Mouse (Mus musculus) kidney, embryonic 14.5 days (tissue): ENCODE results near the gene Zdhhc5. TPM values are rescaled to one million over a fixed set of nuclear protein-coding genes. Genes with fewer than 3 reads are reported as not detected.

Experiments
- ATAC-seq: fragments of 200-750 bp; cut with Nextera tagmentation; 2 replicates; pipeline ENCODE4 v1.8.0; 2017; ENCODE audit warnings: moderate number of reproducible peaks, mild to moderate bottlenecking, moderate TSS enrichment, moderate library complexity; ENCODE audit not compliant: low FRiP score, low TSS enrichment
- H3K27ac ChIP-seq: fragments of 300-500 bp; sonication (generic); 2 replicates; pipeline ENCODE4 v1.5.1; 2014; ENCODE audit warnings: low read depth, mild to moderate bottlenecking, low read length, moderate library complexity, mixed read lengths
- H3K27me3 ChIP-seq: fragments of 300-500 bp; sonication (generic); 2 replicates; pipeline ENCODE4 v1.6.1; 2014; ENCODE audit warnings: mild to moderate bottlenecking, low read length; ENCODE audit not compliant: control insufficient read depth, insufficient read depth
- H3K36me3 ChIP-seq: fragments of 300-500 bp; sonication (generic); 2 replicates; pipeline ENCODE4 v1.6.1; 2014; ENCODE audit warnings: low read length, mixed read lengths; ENCODE audit not compliant: control insufficient read depth, insufficient read depth
- H3K4me1 ChIP-seq: fragments of 300-500 bp; sonication (generic); 2 replicates; pipeline ENCODE4 v1.6.1; 2014; ENCODE audit warnings: low read length, mixed read lengths; ENCODE audit not compliant: control insufficient read depth, insufficient read depth
- H3K4me2 ChIP-seq: fragments of 300-500 bp; sonication (generic); replicated peaks from 2 replicates; pipeline ENCODE4 v1.6.1; 2014; ENCODE audit warnings: low read depth, mild to moderate bottlenecking, low read length
- H3K4me3 ChIP-seq: fragments of 300-500 bp; sonication (generic); 2 replicates; pipeline ENCODE4 v1.5.1; 2014; ENCODE audit warnings: mild to moderate bottlenecking, low read length
- H3K9ac ChIP-seq: fragments of 300-500 bp; sonication (generic); 2 replicates; pipeline ENCODE4 v1.6.1; 2014; ENCODE audit warnings: low read depth, mild to moderate bottlenecking, low read length, moderate library complexity
- H3K9me3 ChIP-seq: fragments of 300-500 bp; sonication (generic); 2 replicates; pipeline ENCODE4 v1.6.1; 2016; ENCODE audit warnings: low read length; ENCODE audit not compliant: control insufficient read depth
- WGBS: fragments of 180-500 bp; shearing (Covaris S2); extraction: QIAGEN DNeasy Blood & Tissue Kit; methylation state at CpG from one replicate; pipeline ENCODE4 v1.1.7; 2014; 5-methylcytosine and 5-hydroxymethylcytosine counted together
- polyA plus RNA-seq: library from polyadenylated mRNA; unstranded; fragments of >200 nt; fragmentation: Nextera tagmentation; extraction: Ambion mirVana; gene quantifications from 2 replicates; pipeline ENCODE4 v1.2.1, GENCODE M21; 2014

Gene Zdhhc5
- polyA plus RNA-seq, 1 experiment from 2014 or later = 41.0 TPM

GRCm38 (mm10) chr2:84750115-84750514, 35.1 kb upstream of the Zdhhc5 start:
- Histone ChIP-seq H3K27ac (no peak overlapping the region), H3K27me3 (no peaks in the 10 kb centered on the region), H3K4me3 (no peak overlapping the region), H3K9me3 (no peaks in the 10 kb centered on the region), H3K36me3 (no peaks in the 10 kb centered on the region), H3K4me2 (no peak overlapping the region), H3K9ac (no peak overlapping the region), H3K4me1 (no peaks in the 10 kb centered on the region)
- 56% methylated on average over 6 of the region's 6 CpGs for WGBS
- no peak for ATAC-seq

- H3K36me3 ChIP-seq = peaks cover 18% of the 10 kb centered on the region
- peak; percentile 18 for ATAC-seq
- H3K27ac ChIP-seq = peak overlapping the region; percentile 99
- H3K4me2 ChIP-seq = peak overlapping the region; percentile 97
- peak overlapping the region; percentile 77 for H3K4me3 ChIP-seq
- WGBS = 2% methylated on average over 10 of the region's 10 CpGs
- peak overlapping the region; percentile 97; the same call in 1 of the 2 replicates for H3K9ac ChIP-seq
- H3K9me3 ChIP-seq = no peaks in the 10 kb centered on the region
- peaks cover 30% of the 10 kb centered on the region for H3K4me1 ChIP-seq
- no peaks in the 10 kb centered on the region for H3K27me3 ChIP-seq
These were observed 29.1 kb upstream of the Zdhhc5 start for GRCm38 (mm10) chr2:84744126-84744525.

GRCm38 (mm10) chr2:84743561-84743960, 28.6 kb upstream of the Zdhhc5 start, which contains the start of gene Gm19426:
TSS of gene Gm19426 (minus strand) at chr2:84743655.
- 0% methylated on average over 23 of the region's 25 CpGs for WGBS
- ATAC-seq = peak; percentile 85
- no peaks in the 10 kb centered on the region for H3K27me3 ChIP-seq

GRCm38 (mm10) chr2:84742451-84743283, 27.7 kb upstream of the Zdhhc5 start:
- H3K27me3 ChIP-seq = no peaks in the 10 kb centered on the region
- under 1% methylated on average over 25 of the region's 26 CpGs for WGBS
- peak overlapping the region; percentile 97 for H3K4me2 ChIP-seq
- H3K36me3 ChIP-seq = peaks cover 18% of the 10 kb centered on the region
- H3K9ac ChIP-seq = peak overlapping the region; percentile 97
- peak overlapping the region; percentile 77 for H3K4me3 ChIP-seq
- H3K4me1 ChIP-seq = peaks cover 45% of the 10 kb centered on the region
- ATAC-seq = peak; percentile 82
- H3K9me3 ChIP-seq = no peaks in the 10 kb centered on the region
- peak overlapping the region; percentile 99 for H3K27ac ChIP-seq

More at GRCm38 (mm10) chr2:84743561-84743960, 28.6 kb upstream of the Zdhhc5 start, which contains the start of gene Gm19426:
- H3K27ac ChIP-seq = peak within 1 kb of the TSS; percentile 99
- peaks cover 36% of the 10 kb centered on the region for H3K4me1 ChIP-seq
- H3K4me2 ChIP-seq = peak within 1 kb of the TSS; percentile 97
- peak within 1 kb of the TSS; percentile 77 for H3K4me3 ChIP-seq
- H3K9ac ChIP-seq = peak within 1 kb of the TSS; percentile 97
- peaks cover 18% of the 10 kb centered on the region for H3K36me3 ChIP-seq
- no peaks in the 10 kb centered on the region for H3K9me3 ChIP-seq

GRCm38 (mm10) chr2:84741841-84742450, 27.0 kb upstream of the Zdhhc5 start:
- H3K9me3 ChIP-seq = no peaks in the 10 kb centered on the region
- peak overlapping the region; percentile 97 for H3K9ac ChIP-seq
- peaks cover 52% of the 10 kb centered on the region for H3K4me1 ChIP-seq
- H3K36me3 ChIP-seq = peaks cover 18% of the 10 kb centered on the region
- H3K27ac ChIP-seq = peak overlapping the region; percentile 99
- no peaks in the 10 kb centered on the region for H3K27me3 ChIP-seq
- H3K4me2 ChIP-seq = peak overlapping the region; percentile 97
- WGBS = 2% methylated on average over 5 of the region's 5 CpGs
- H3K4me3 ChIP-seq = peak overlapping the region; percentile 77
- ATAC-seq = no peak

- H3K4me1 ChIP-seq = peaks cover 62% of the 10 kb centered on the region
- H3K9me3 ChIP-seq = no peaks in the 10 kb centered on the region
- 68% methylated on average over 15 of the region's 15 CpGs for WGBS
- peak overlapping the region; percentile 77 for H3K4me3 ChIP-seq
- H3K27ac ChIP-seq = peak overlapping the region; percentile 99; the same call in 1 of the 2 replicates
- H3K4me2 ChIP-seq = peak overlapping the region; percentile 97
- no peaks in the 10 kb centered on the region for H3K27me3 ChIP-seq
- H3K9ac ChIP-seq = peak overlapping the region; percentile 97; the same call in 1 of the 2 replicates
- H3K36me3 ChIP-seq = peaks cover 18% of the 10 kb centered on the region
- ATAC-seq = no peak
These were observed 25.8 kb upstream of the Zdhhc5 start for GRCm38 (mm10) chr2:84740608-84741333.

- H3K27ac ChIP-seq = peak overlapping the region; percentile 86
- peaks cover 78% of the 10 kb centered on the region for H3K4me1 ChIP-seq
- peak overlapping the region; percentile 28 for H3K4me2 ChIP-seq
- no peaks in the 10 kb centered on the region for H3K9me3 ChIP-seq
- H3K9ac ChIP-seq = peak overlapping the region; percentile 23; the same call in 1 of the 2 replicates
- H3K4me3 ChIP-seq = peak overlapping the region; percentile 9
- peaks cover 18% of the 10 kb centered on the region for H3K36me3 ChIP-seq
- 1% methylated on average over 12 of the region's 12 CpGs for WGBS
- ATAC-seq = peak; percentile 4; the same call in 1 of the 2 replicates
- H3K27me3 ChIP-seq = no peaks in the 10 kb centered on the region
These were observed 23.4 kb upstream of the Zdhhc5 start for GRCm38 (mm10) chr2:84738271-84738911.

- H3K36me3 ChIP-seq = peaks cover 18% of the 10 kb centered on the region
- peaks cover 78% of the 10 kb centered on the region for H3K4me1 ChIP-seq
- no peaks in the 10 kb centered on the region for H3K27me3 ChIP-seq
- no peak overlapping the region; the same call in 1 of the 2 replicates for H3K9ac ChIP-seq
- peak overlapping the region; percentile 5; the same call in 1 of the 2 replicates for H3K4me3 ChIP-seq
- H3K9me3 ChIP-seq = no peaks in the 10 kb centered on the region
- peak overlapping the region; percentile 86 for H3K27ac ChIP-seq
- 3% methylated on average over 8 of the region's 8 CpGs for WGBS
- H3K4me2 ChIP-seq = peak overlapping the region; percentile 31
- peak; percentile 53 for ATAC-seq
These were observed 22.5 kb upstream of the Zdhhc5 start for GRCm38 (mm10) chr2:84737451-84737925.
